Comparison of ENCODE assay signal across 19 mouse cellular contexts in the genomic region with DNA sequence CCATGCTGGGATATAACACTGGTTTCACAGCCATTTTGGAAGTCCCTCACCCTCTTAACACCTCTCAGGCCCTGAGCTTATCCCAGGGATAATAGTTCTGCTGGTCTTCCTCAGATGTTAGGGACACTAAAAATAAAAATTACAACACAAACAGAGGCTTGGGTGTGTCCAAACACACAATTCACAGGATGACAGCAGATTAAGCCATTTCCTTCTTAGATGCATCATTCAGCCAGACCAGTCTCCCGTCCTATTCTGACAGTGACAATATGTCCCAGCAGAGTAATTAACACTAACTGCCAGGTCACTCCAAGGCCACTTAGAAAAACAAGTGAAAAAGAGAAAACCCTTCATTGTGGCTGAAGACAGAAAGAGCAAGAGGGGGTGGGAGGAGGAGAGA. TPM values are rescaled to one million over a fixed set of nuclear protein-coding genes. Genes with fewer than 3 reads are reported as not detected.
"Had no signal": no experiment of that assay in that cellular context is flagged by ENCODE, and none has a peak within 500 bp of the region (broad histone marks: within the 10 kb centered on the region; RNA-seq: fewer than 3 reads in every experiment).

No protein-coding gene starts in this region.

- H3K36me3 ChIP-seq: limb, embryonic 12.5 days; liver, embryonic 13.5 days; midbrain, embryonic 15.5 days had no signal

- H3K4me3 ChIP-seq: limb, embryonic 12.5 days; liver, embryonic 13.5 days; megakaryocyte, embryonic 14.5 days; midbrain, embryonic 15.5 days had no signal

- H3K9me3 ChIP-seq: limb, embryonic 12.5 days; liver, embryonic 13.5 days; megakaryocyte, embryonic 14.5 days; midbrain, embryonic 15.5 days had no signal

- H3K9ac ChIP-seq: limb, embryonic 12.5 days; liver, embryonic 13.5 days; liver, postnatal 0 days; midbrain, embryonic 15.5 days had no signal

- H3K4me1 ChIP-seq: limb, embryonic 12.5 days; liver, embryonic 13.5 days; midbrain, embryonic 15.5 days had no signal

- DNase-seq: kidney, postnatal 36 days; liver; liver, embryonic 13.5 days; liver, postnatal 0 days; retina, postnatal 1 day; right cerebral cortex, postnatal 4 days; spleen, adult 18-20 months; thymus, adult 18-20 months; thymus, postnatal 14 days had no signal

- H3K27ac ChIP-seq: limb, embryonic 12.5 days; liver, embryonic 13.5 days; macrophage; midbrain, embryonic 15.5 days had no signal

- H3K4me2 ChIP-seq: limb, embryonic 12.5 days; liver, embryonic 13.5 days; midbrain, embryonic 11.5 days; midbrain, embryonic 15.5 days had no signal

- ATAC-seq: intestine, embryonic 16.5 days; liver, postnatal 0 days; midbrain, embryonic 15.5 days had no signal

RNA-seq across cellular contexts. Expression of a gene that starts 8.2 kb away (rescaled TPM):
- total RNA-seq: layer of hippocampus, adult 18-20 months; layer of hippocampus, postnatal 10 days; left cerebral cortex, postnatal 36 days; monocyte, adult 5-6 weeks had no signal
- polyA plus RNA-seq: limb, embryonic 12.5 days; liver, postnatal 0 days; macrophage had no signal
